Mouse (Mus musculus): ENCODE measurements around the gene Cyp11a1. TPM values are rescaled to one million over a fixed set of nuclear protein-coding genes. Genes with fewer than 3 reads are reported as not detected.
A peak's percentile ranks its signal among the peaks of the same experiment; 100 is the strongest.

Gene Cyp11a1
- polyA plus RNA-seq, 1 experiment from 2014 or later, result 7.6 TPM

- Histone ChIP-seq H3K27me3 (ENCODE audit: control insufficient read depth, insufficient read depth, low read length) (no peaks in the 10 kb centered on the region), H3K27ac (ENCODE audit: low read length) (no peak overlapping the region), H3K9ac (ENCODE audit: low read length) (no peak overlapping the region), H3K4me2 (ENCODE audit: low read depth, low read length) (no peak overlapping the region), H3K36me3 (ENCODE audit: control insufficient read depth, insufficient read depth, low read length) (no peaks in the 10 kb centered on the region), H3K9me3 (replicated peaks; ENCODE audit: control insufficient read depth, low read length) (no peaks in the 10 kb centered on the region), H3K4me3 (replicated peaks; ENCODE audit: low read length) (no peak overlapping the region), H3K4me1 (ENCODE audit: control insufficient read depth, insufficient read depth, low read length) (no peaks in the 10 kb centered on the region)
- 77% methylated on average over 6 of the region's 6 CpGs for WGBS
- ATAC-seq (ENCODE audit: insufficient read depth, low FRiP score), result no peak
Observed at GRCm38 (mm10) chr9:58029635-58030034, 23.4 kb downstream of the Cyp11a1 start.

GRCm38 (mm10) chr9:58031895-58032294 lies 25.7 kb downstream of the Cyp11a1 start:
- H3K27ac ChIP-seq (ENCODE audit: low read length), result no peak overlapping the region
- no peaks in the 10 kb centered on the region for H3K9me3 ChIP-seq (replicated peaks; ENCODE audit: control insufficient read depth, low read length)
- ATAC-seq (ENCODE audit: insufficient read depth, low FRiP score), result no peak
- no peak overlapping the region for H3K9ac ChIP-seq (ENCODE audit: low read length)
- no peaks in the 10 kb centered on the region for H3K4me1 ChIP-seq (ENCODE audit: control insufficient read depth, insufficient read depth, low read length)
- 60% methylated on average over 5 of the region's 5 CpGs for WGBS
- H3K4me2 ChIP-seq (ENCODE audit: low read depth, low read length), result no peak overlapping the region
- no peaks in the 10 kb centered on the region for H3K36me3 ChIP-seq (ENCODE audit: control insufficient read depth, insufficient read depth, low read length)
- no peaks in the 10 kb centered on the region for H3K27me3 ChIP-seq (ENCODE audit: control insufficient read depth, insufficient read depth, low read length)
- no peak overlapping the region for H3K4me3 ChIP-seq (replicated peaks; ENCODE audit: low read length)

DNA sequence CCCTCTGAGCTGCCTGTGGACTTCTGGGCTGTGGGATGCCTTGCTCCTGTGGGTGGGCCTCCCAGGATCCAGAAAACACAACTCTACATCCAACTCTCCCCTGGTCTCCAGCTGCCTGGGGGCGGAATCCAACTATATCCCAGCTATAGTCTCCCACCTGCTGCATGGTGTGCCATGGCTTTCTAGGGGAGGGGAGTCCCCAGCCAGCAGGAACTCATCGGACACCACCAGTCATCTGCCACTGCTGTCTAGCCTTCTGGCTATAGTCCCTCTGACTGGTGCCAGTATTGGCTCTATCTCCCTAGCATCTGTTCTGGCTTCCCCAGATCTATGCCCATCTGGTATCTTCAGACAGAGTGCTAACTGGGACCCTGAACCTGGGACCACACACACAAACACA lies 29.3 kb downstream of the Cyp11a1 start:
- no peak overlapping the region for H3K27ac ChIP-seq (ENCODE audit: low read length)
- no peak for ATAC-seq (ENCODE audit: insufficient read depth, low FRiP score)
- 0 out of 2 replicates have a peak, but pooled peaks cover 2% of the 10 kb centered on the region for H3K4me1 ChIP-seq (ENCODE audit: control insufficient read depth, insufficient read depth, low read length)
- 0 out of 2 replicates have a peak, but pooled peaks cover 2% of the 10 kb centered on the region for H3K27me3 ChIP-seq (ENCODE audit: control insufficient read depth, insufficient read depth, low read length)
- no peaks in the 10 kb centered on the region for H3K36me3 ChIP-seq (ENCODE audit: control insufficient read depth, insufficient read depth, low read length)
- H3K4me2 ChIP-seq (ENCODE audit: low read depth, low read length), result no peak overlapping the region
- H3K4me3 ChIP-seq (replicated peaks; ENCODE audit: low read length), result no peak overlapping the region
- WGBS, result 67% methylated on average over 2 of the region's 2 CpGs
- no peak overlapping the region for H3K9ac ChIP-seq (ENCODE audit: low read length)
- no peaks in the 10 kb centered on the region for H3K9me3 ChIP-seq (replicated peaks; ENCODE audit: control insufficient read depth, low read length)

GRCm38 (mm10) chr9:58035951-58036698 lies 29.9 kb downstream of the Cyp11a1 start:
- no peaks in the 10 kb centered on the region for H3K9me3 ChIP-seq (replicated peaks; ENCODE audit: control insufficient read depth, low read length)
- no peak overlapping the region for H3K4me2 ChIP-seq (ENCODE audit: low read depth, low read length)
- 0 out of 2 replicates have a peak, but pooled peaks cover 2% of the 10 kb centered on the region for H3K4me1 ChIP-seq (ENCODE audit: control insufficient read depth, insufficient read depth, low read length)
- no peak overlapping the region for H3K27ac ChIP-seq (ENCODE audit: low read length)
- H3K27me3 ChIP-seq (ENCODE audit: control insufficient read depth, insufficient read depth, low read length), result 0 out of 2 replicates have a peak, but pooled peaks cover 2% of the 10 kb centered on the region
- H3K4me3 ChIP-seq (replicated peaks; ENCODE audit: low read length), result no peak overlapping the region
- no peak overlapping the region for H3K9ac ChIP-seq (ENCODE audit: low read length)
- 61% methylated on average over 7 of the region's 7 CpGs for WGBS
- no peak for ATAC-seq (ENCODE audit: insufficient read depth, low FRiP score)
- H3K36me3 ChIP-seq (ENCODE audit: control insufficient read depth, insufficient read depth, low read length), result no peaks in the 10 kb centered on the region

GRCm38 (mm10) chr9:58036961-58037360 lies 30.8 kb downstream of the Cyp11a1 start:
- no peak overlapping the region for H3K4me2 ChIP-seq (ENCODE audit: low read depth, low read length)
- H3K27me3 ChIP-seq (ENCODE audit: control insufficient read depth, insufficient read depth, low read length), result 0 out of 2 replicates have a peak, but pooled peaks cover 2% of the 10 kb centered on the region
- H3K4me1 ChIP-seq (ENCODE audit: control insufficient read depth, insufficient read depth, low read length), result 0 out of 2 replicates have a peak, but pooled peaks cover 2% of the 10 kb centered on the region
- no peak overlapping the region for H3K27ac ChIP-seq (ENCODE audit: low read length)
- 64% methylated on average over 4 of the region's 4 CpGs for WGBS
- H3K36me3 ChIP-seq (ENCODE audit: control insufficient read depth, insufficient read depth, low read length), result no peaks in the 10 kb centered on the region
- H3K9ac ChIP-seq (ENCODE audit: low read length), result no peak overlapping the region
- no peak for ATAC-seq (ENCODE audit: insufficient read depth, low FRiP score)
- H3K4me3 ChIP-seq (replicated peaks; ENCODE audit: low read length), result no peak overlapping the region
- no peaks in the 10 kb centered on the region for H3K9me3 ChIP-seq (replicated peaks; ENCODE audit: control insufficient read depth, low read length)

- H3K4me3 ChIP-seq (replicated peaks; ENCODE audit: low read length), result no peak overlapping the region
- H3K9me3 ChIP-seq (replicated peaks; ENCODE audit: control insufficient read depth, low read length), result no peaks in the 10 kb centered on the region
- H3K36me3 ChIP-seq (ENCODE audit: control insufficient read depth, insufficient read depth, low read length), result no peaks in the 10 kb centered on the region
- no peak overlapping the region for H3K27ac ChIP-seq (ENCODE audit: low read length)
- H3K4me1 ChIP-seq (ENCODE audit: control insufficient read depth, insufficient read depth, low read length), result 0 out of 2 replicates have a peak, but pooled peaks cover 2% of the 10 kb centered on the region
- no peak overlapping the region for H3K9ac ChIP-seq (ENCODE audit: low read length)
- H3K27me3 ChIP-seq (ENCODE audit: control insufficient read depth, insufficient read depth, low read length), result 0 out of 2 replicates have a peak, but pooled peaks cover 2% of the 10 kb centered on the region
- 34% methylated on average over 19 of the region's 19 CpGs for WGBS
- ATAC-seq (ENCODE audit: insufficient read depth, low FRiP score), result peak; percentile 79; the same call in 1 of the 2 replicates
- H3K4me2 ChIP-seq (ENCODE audit: low read depth, low read length), result no peak overlapping the region
Observed at GRCm38 (mm10) chr9:58038500-58039168, 32.4 kb downstream of the Cyp11a1 start.

DNA sequence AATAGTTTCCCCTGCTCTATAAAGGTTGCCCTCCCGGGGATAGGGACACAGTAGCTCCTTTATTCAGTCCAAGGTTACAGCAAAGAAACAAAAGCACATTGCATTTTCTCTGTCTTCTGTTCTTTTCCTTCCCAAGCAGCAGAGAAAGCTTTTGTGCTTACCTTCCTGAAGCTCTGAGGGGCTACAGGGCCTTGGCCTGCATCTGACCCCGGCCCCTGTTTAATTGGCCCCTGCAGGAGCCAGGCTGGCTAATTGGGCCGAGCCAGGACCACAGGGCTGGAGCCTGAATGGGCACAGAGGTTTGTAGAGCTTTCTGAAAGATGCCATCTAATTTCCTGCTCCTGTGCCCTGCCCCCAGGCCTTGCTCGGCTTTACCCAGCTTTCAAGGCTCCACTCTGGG lies 34.8 kb downstream of the Cyp11a1 start:
- Histone ChIP-seq H3K4me1 (ENCODE audit: control insufficient read depth, insufficient read depth, low read length) (0 out of 2 replicates have a peak, but pooled peaks cover 2% of the 10 kb centered on the region), H3K9me3 (replicated peaks; ENCODE audit: control insufficient read depth, low read length) (no peaks in the 10 kb centered on the region), H3K4me2 (ENCODE audit: low read depth, low read length) (no peak overlapping the region), H3K36me3 (ENCODE audit: control insufficient read depth, insufficient read depth, low read length) (no peaks in the 10 kb centered on the region), H3K27ac (ENCODE audit: low read length) (no peak overlapping the region), H3K27me3 (ENCODE audit: control insufficient read depth, insufficient read depth, low read length) (0 out of 2 replicates have a peak, but pooled peaks cover 2% of the 10 kb centered on the region), H3K9ac (ENCODE audit: low read length) (no peak overlapping the region), H3K4me3 (replicated peaks; ENCODE audit: low read length) (no peak overlapping the region)
- 50% methylated on average over 4 of the region's 4 CpGs for WGBS
- no peak for ATAC-seq (ENCODE audit: insufficient read depth, low FRiP score)

DNA sequence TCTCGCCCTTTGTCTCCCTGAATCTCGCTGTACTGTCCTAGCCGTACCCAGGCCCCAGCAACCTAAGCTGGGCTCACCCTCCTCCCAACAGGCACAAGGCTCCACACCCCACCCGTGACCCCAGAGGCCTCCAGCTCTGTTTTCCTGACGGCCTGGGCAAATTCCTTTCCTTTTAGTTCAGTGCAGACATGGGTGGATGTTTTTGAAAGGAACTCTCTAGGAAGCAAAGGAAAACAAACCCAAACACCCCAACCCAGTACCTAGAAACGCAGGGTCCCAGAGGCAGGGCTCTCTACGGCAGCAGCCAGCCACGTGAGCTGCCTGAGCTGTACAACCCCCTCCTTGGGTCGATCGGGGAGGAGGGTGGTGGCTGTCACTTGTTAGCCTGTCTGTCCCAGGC lies 36.2 kb downstream of the Cyp11a1 start:
- H3K4me3 ChIP-seq (replicated peaks; ENCODE audit: low read length), result no peak overlapping the region
- H3K27ac ChIP-seq (ENCODE audit: low read length), result no peak overlapping the region
- ATAC-seq (ENCODE audit: insufficient read depth, low FRiP score), result no peak
- H3K27me3 ChIP-seq (ENCODE audit: control insufficient read depth, insufficient read depth, low read length), result 0 out of 2 replicates have a peak, but pooled peaks cover 2% of the 10 kb centered on the region
- WGBS, result 38% methylated on average over 10 of the region's 10 CpGs
- peak overlapping the region; percentile 28; the same call in 1 of the 2 replicates for H3K9ac ChIP-seq (ENCODE audit: low read length)
- 0 out of 2 replicates have a peak, but pooled peaks cover 2% of the 10 kb centered on the region for H3K4me1 ChIP-seq (ENCODE audit: control insufficient read depth, insufficient read depth, low read length)
- H3K4me2 ChIP-seq (ENCODE audit: low read depth, low read length), result no peak overlapping the region
- no peaks in the 10 kb centered on the region for H3K9me3 ChIP-seq (replicated peaks; ENCODE audit: control insufficient read depth, low read length)
- no peaks in the 10 kb centered on the region for H3K36me3 ChIP-seq (ENCODE audit: control insufficient read depth, insufficient read depth, low read length)

DNA sequence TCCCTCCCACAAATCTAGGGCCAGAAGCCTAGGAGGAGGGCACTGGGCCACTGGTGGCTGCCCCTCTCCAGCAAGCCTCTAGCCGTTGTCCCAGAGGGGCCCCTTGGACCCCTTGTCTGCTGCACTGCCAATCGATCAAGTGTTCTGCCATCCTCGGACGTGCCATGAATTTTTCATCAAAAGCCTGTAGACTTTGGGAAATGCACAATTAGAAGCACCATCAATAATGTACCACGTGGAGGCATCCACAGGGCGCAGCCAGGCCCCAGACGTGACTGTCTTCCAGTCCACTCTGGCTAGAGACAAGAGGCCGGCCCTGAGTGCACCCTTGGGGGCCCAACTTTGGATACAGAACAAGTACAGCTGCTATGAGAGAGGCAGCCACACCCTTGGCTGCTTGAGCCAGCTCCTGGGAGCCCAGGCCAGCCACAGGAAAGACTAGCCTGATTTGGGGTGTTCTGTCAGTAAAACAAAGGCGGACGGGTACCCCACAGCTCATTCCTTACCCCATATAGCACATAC lies 37.3 kb downstream of the Cyp11a1 start:
- 78% methylated on average over 10 of the region's 10 CpGs for WGBS
- Histone ChIP-seq H3K36me3 (ENCODE audit: control insufficient read depth, insufficient read depth, low read length) (no peaks in the 10 kb centered on the region), H3K27ac (ENCODE audit: low read length) (no peak overlapping the region), H3K4me3 (replicated peaks; ENCODE audit: low read length) (no peak overlapping the region), H3K9ac (ENCODE audit: low read length) (no peak overlapping the region), H3K4me2 (ENCODE audit: low read depth, low read length) (no peak overlapping the region), H3K27me3 (ENCODE audit: control insufficient read depth, insufficient read depth, low read length) (no peaks in the 10 kb centered on the region), H3K4me1 (ENCODE audit: control insufficient read depth, insufficient read depth, low read length) (0 out of 2 replicates have a peak, but pooled peaks cover 2% of the 10 kb centered on the region), H3K9me3 (replicated peaks; ENCODE audit: control insufficient read depth, low read length) (no peaks in the 10 kb centered on the region)
- ATAC-seq (ENCODE audit: insufficient read depth, low FRiP score), result no peak
